Comparison of ENCODE assay signal across 14 mouse cellular contexts in genomic region chr2:5287044-5287380, GRCm38 (mm10).
DNase-seq lines count a peak whose midpoint lies in the region; ATAC-seq lines count a peak whose summit lies in the region.
"Had no signal": no experiment of that assay in that cellular context is flagged by ENCODE, and none has a peak within 500 bp of the region (broad histone marks: within the 10 kb centered on the region; RNA-seq: fewer than 3 reads in every experiment).

No protein-coding gene starts in this region.

- 79% methylated on average over 3 of the region's 3 CpGs for WGBS in heart, embryonic 13.5 days
- 87% methylated on average over 3 of the region's 3 CpGs for WGBS in heart, embryonic 11.5 days (ENCODE audit: insufficient replicate concordance)
- WGBS in limb, embryonic 15.5 days: 70% methylated on average over 3 of the region's 3 CpGs
- 85% methylated on average over 3 of the region's 3 CpGs for WGBS in hindbrain, embryonic 16.5 days

- ATAC-seq in heart, embryonic 13.5 days (ENCODE audit: extremely low read depth, insufficient number of reproducible peaks, low FRiP score, low TSS enrichment): no peak
- no peak for ATAC-seq in heart, embryonic 11.5 days (replicated peaks; ENCODE audit: insufficient number of reproducible peaks, low FRiP score, low TSS enrichment)
- ATAC-seq in limb, embryonic 15.5 days (ENCODE audit: insufficient number of reproducible peaks, low FRiP score, low TSS enrichment, low read depth): no peak
- no peak for ATAC-seq in hindbrain, embryonic 16.5 days
- ATAC-seq: midbrain, embryonic 13.5 days had no signal

- no peak overlapping the region for H3K9ac ChIP-seq in heart, embryonic 13.5 days
- no peak overlapping the region for H3K9ac ChIP-seq in heart, embryonic 11.5 days (ENCODE audit: low read depth, low read length)
- no peak overlapping the region for H3K9ac ChIP-seq in limb, embryonic 15.5 days
- H3K9ac ChIP-seq in hindbrain, embryonic 16.5 days (ENCODE audit: low read depth, low read length): no peak overlapping the region
- H3K9ac ChIP-seq: lung, embryonic 14.5 days; midbrain, embryonic 13.5 days; neural tube, embryonic 12.5 days had no signal

- no peaks in the 10 kb centered on the region for H3K36me3 ChIP-seq in heart, embryonic 13.5 days
- no peaks in the 10 kb centered on the region for H3K36me3 ChIP-seq in heart, embryonic 11.5 days (ENCODE audit: control insufficient read depth, insufficient read depth, low read length)
- H3K36me3 ChIP-seq in limb, embryonic 15.5 days: no peaks in the 10 kb centered on the region
- no peaks in the 10 kb centered on the region for H3K36me3 ChIP-seq in hindbrain, embryonic 16.5 days (ENCODE audit: control insufficient read depth, insufficient read depth, low read length)
- H3K36me3 ChIP-seq: midbrain, embryonic 13.5 days; neural tube, embryonic 12.5 days had no signal

- H3K9me3 ChIP-seq in heart, embryonic 13.5 days: no peaks in the 10 kb centered on the region
- no peaks in the 10 kb centered on the region for H3K9me3 ChIP-seq in heart, embryonic 11.5 days (replicated peaks; ENCODE audit: control insufficient read depth, low read length)
- no peaks in the 10 kb centered on the region for H3K9me3 ChIP-seq in limb, embryonic 15.5 days
- H3K9me3 ChIP-seq in hindbrain, embryonic 16.5 days (ENCODE audit: control insufficient read depth, low read length): peaks cover 2% of the 10 kb centered on the region; the same call in 1 of the 2 replicates
- H3K9me3 ChIP-seq: midbrain, embryonic 13.5 days; neural tube, embryonic 12.5 days had no signal

- no peak overlapping the region for H3K4me3 ChIP-seq in heart, embryonic 13.5 days
- H3K4me3 ChIP-seq in heart, embryonic 11.5 days (ENCODE audit: low read depth, low read length): no peak overlapping the region
- no peak overlapping the region for H3K4me3 ChIP-seq in limb, embryonic 15.5 days
- no peak overlapping the region for H3K4me3 ChIP-seq in hindbrain, embryonic 16.5 days (ENCODE audit: low read length)
- H3K4me3 ChIP-seq: midbrain, embryonic 13.5 days; neural tube, embryonic 12.5 days had no signal

- H3K27ac ChIP-seq in heart, embryonic 13.5 days (replicated peaks): 0 out of 2 replicates have a peak overlapping the region, but pooled peaks have one; percentile 42
- no peak overlapping the region for H3K27ac ChIP-seq in heart, embryonic 11.5 days (ENCODE audit: low read depth, low read length)
- peak overlapping the region; percentile 75 for H3K27ac ChIP-seq in limb, embryonic 15.5 days
- no peak overlapping the region for H3K27ac ChIP-seq in hindbrain, embryonic 16.5 days (ENCODE audit: low read depth, low read length)
- H3K27ac ChIP-seq: midbrain, embryonic 13.5 days; neural tube, embryonic 12.5 days had no signal

- H3K4me1 ChIP-seq in heart, embryonic 13.5 days: peaks cover 6% of the 10 kb centered on the region; the same call in 1 of the 2 replicates
- H3K4me1 ChIP-seq in heart, embryonic 11.5 days (ENCODE audit: control insufficient read depth, insufficient read depth, low read length): no peaks in the 10 kb centered on the region
- peaks cover 13% of the 10 kb centered on the region for H3K4me1 ChIP-seq in limb, embryonic 15.5 days
- no peaks in the 10 kb centered on the region for H3K4me1 ChIP-seq in hindbrain, embryonic 16.5 days (ENCODE audit: control insufficient read depth, insufficient read depth, low read depth, low read length)
- H3K4me1 ChIP-seq: midbrain, embryonic 13.5 days; neural tube, embryonic 12.5 days had no signal

- H3K4me2 ChIP-seq in heart, embryonic 13.5 days: no peak overlapping the region
- H3K4me2 ChIP-seq in heart, embryonic 11.5 days: no peak overlapping the region
- H3K4me2 ChIP-seq in limb, embryonic 15.5 days: no peak overlapping the region
- no peak overlapping the region for H3K4me2 ChIP-seq in hindbrain, embryonic 16.5 days (ENCODE audit: low read length)
- H3K4me2 ChIP-seq: lung, embryonic 14.5 days; midbrain, embryonic 13.5 days; neural tube, embryonic 12.5 days had no signal

- DNase-seq in 3T3-L1 (ENCODE audit: low read depth, low spot score) (peak; percentile 51), adipocyte (ENCODE audit: low spot score) (peak; percentile 82)
- DNase-seq in frontal cortex, postnatal 14 days (ENCODE audit: low spot score in 2 of 2): no peak
- no peak for DNase-seq in cerebellum, postnatal 36 days
- DNase-seq: cerebellum, adult 11 months; embryo, embryonic 11 days; heart, postnatal 36 days had no signal

- no peaks in the 10 kb centered on the region for H3K27me3 ChIP-seq in heart, embryonic 13.5 days (replicated peaks)
- H3K27me3 ChIP-seq in heart, embryonic 11.5 days (ENCODE audit: control insufficient read depth, insufficient read depth, low read length): no peaks in the 10 kb centered on the region
- no peaks in the 10 kb centered on the region for H3K27me3 ChIP-seq in limb, embryonic 15.5 days
- no peaks in the 10 kb centered on the region for H3K27me3 ChIP-seq in hindbrain, embryonic 16.5 days (replicated peaks; ENCODE audit: control insufficient read depth, insufficient read depth, low read length)
- H3K27me3 ChIP-seq: midbrain, embryonic 13.5 days; neural tube, embryonic 12.5 days had no signal

Comparison
In these comparisons a context has a peak if more than half of its experiments do, and no peak if none do; other contexts are left out.
1. H3K27ac ChIP-seq: peak in heart, embryonic 13.5 days (single experiment) and limb, embryonic 15.5 days (single experiment); none in heart, embryonic 11.5 days (single experiment) and hindbrain, embryonic 16.5 days (single experiment).
2. DNase-seq: peak in 3T3-L1 (single experiment) and adipocyte (single experiment); none in frontal cortex, postnatal 14 days (0 of 2) and cerebellum, postnatal 36 days (0 of 2).